Mouse (Mus musculus) stomach, postnatal 0 days (tissue): ENCODE data around the gene Olfr692.

Source experiments
- CTCF ChIP-seq: IDR thresholded peaks from 2 replicates; pipeline ENCODE4 v1.5.1; 2016; ENCODE audit warnings: antibody characterized with exemption, low read depth, mild to moderate bottlenecking, moderate library complexity
- EP300 ChIP-seq: optimal IDR thresholded peaks from 2 replicates; pipeline ENCODE3; 2016; ENCODE audit warnings: antibody characterized with exemption

DNA sequence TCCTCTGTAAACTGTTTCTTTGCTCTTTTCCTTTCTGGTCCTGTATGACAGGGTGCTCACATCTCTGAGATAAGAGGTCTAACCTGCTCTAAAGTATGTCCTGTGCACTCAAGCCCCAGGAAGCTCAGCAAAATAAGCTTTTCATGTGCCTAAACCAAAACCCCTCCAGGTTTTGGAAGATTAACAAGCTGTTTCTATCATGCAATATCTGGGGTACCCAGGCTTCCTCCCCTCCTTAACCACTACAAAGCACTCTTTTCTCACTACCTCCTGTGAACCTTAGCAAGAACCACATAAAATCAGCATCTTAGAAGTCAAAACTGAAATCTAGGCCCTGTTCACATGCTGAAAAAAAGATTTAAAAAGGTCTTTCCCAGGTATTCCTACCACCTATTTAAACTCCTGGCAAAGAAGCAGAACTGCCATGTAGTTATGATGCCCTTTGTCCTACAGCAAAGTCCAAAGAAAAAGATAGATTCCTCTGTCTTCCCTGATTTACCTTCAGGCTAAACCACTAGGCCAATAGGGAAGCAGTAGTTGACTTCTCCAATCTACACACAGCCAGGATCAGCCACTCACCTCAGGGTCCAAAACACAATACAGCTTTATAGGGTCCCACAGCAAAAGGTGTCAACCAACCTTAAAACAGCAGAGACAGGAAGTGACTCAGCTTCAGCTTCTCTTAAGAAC is 27.2 kb downstream of the Olfr692 start:
- TF ChIP-seq CTCF (no peak), EP300 (no peak)
